Mouse (Mus musculus): ENCODE measurements around the gene Gimap4. TPM values are rescaled to one million over a fixed set of nuclear protein-coding genes. Genes with fewer than 3 reads are reported as not detected.

The Gimap4 gene
- polyA plus RNA-seq, 1 experiment: not detected

GRCm38 (mm10) chr6:48718455-48718854, 34.1 kb downstream of the Gimap4 start, which contains the start of the genes Gm28053 and Gimap7:
Gene Gm28053, plus strand, starts transcription at chr6:48718607.
Gene Gimap7, plus strand, starts transcription at chr6:48718621.
- Histone ChIP-seq H3K4me1 (ENCODE audit: control insufficient read depth) (no peaks in the 10 kb centered on the region), H3K4me3 (replicated peaks) (no peak within 1 kb of the TSS), H3K36me3 (ENCODE audit: control insufficient read depth) (no peaks in the 10 kb centered on the region), H3K9me3 (ENCODE audit: control insufficient read depth, low read length) (no peaks in the 10 kb centered on the region), H3K27me3 (ENCODE audit: control insufficient read depth) (no peaks in the 10 kb centered on the region)
- TF ChIP-seq GATA1 (IDR thresholded peaks at IDR 0.05; ENCODE audit: low read length) (no peak), TAL1 (IDR thresholded peaks at IDR 0.05; ENCODE audit: low read length) (no peak)

- Histone ChIP-seq H3K4me3 (replicated peaks) (no peak overlapping the region), H3K4me1 (ENCODE audit: control insufficient read depth) (no peaks in the 10 kb centered on the region)
- no peak for TF ChIP-seq GATA1 (IDR thresholded peaks at IDR 0.05; ENCODE audit: low read length)
These were observed 36.0 kb downstream of the Gimap4 start for GRCm38 (mm10) chr6:48720326-48720725.

GRCm38 (mm10) chr6:48723468-48723867, 39.1 kb downstream of the Gimap4 start:
- no peak for TF ChIP-seq TAL1 (IDR thresholded peaks at IDR 0.05; ENCODE audit: low read length)
- no peaks in the 10 kb centered on the region for H3K4me1 ChIP-seq (ENCODE audit: control insufficient read depth)
- no peaks in the 10 kb centered on the region for H3K9me3 ChIP-seq (ENCODE audit: control insufficient read depth, low read length)
- no peaks in the 10 kb centered on the region for H3K36me3 ChIP-seq (ENCODE audit: control insufficient read depth)
- H3K27me3 ChIP-seq (ENCODE audit: control insufficient read depth): no peaks in the 10 kb centered on the region
- H3K4me3 ChIP-seq (replicated peaks): no peak overlapping the region

More at GRCm38 (mm10) chr6:48720326-48720725, 36.0 kb downstream of the Gimap4 start:
- no peaks in the 10 kb centered on the region for H3K27me3 ChIP-seq (ENCODE audit: control insufficient read depth)
- no peaks in the 10 kb centered on the region for H3K36me3 ChIP-seq (ENCODE audit: control insufficient read depth)
- H3K9me3 ChIP-seq (ENCODE audit: control insufficient read depth, low read length): no peaks in the 10 kb centered on the region

- Histone ChIP-seq H3K36me3 (ENCODE audit: control insufficient read depth) (no peaks in the 10 kb centered on the region), H3K4me1 (ENCODE audit: control insufficient read depth) (no peaks in the 10 kb centered on the region), H3K9me3 (ENCODE audit: control insufficient read depth, low read length) (no peaks in the 10 kb centered on the region), H3K27me3 (ENCODE audit: control insufficient read depth) (no peaks in the 10 kb centered on the region), H3K4me3 (replicated peaks) (no peak overlapping the region)
- TF ChIP-seq GATA1 (IDR thresholded peaks at IDR 0.05; ENCODE audit: low read length) (no peak), TAL1 (IDR thresholded peaks at IDR 0.05; ENCODE audit: low read length) (no peak)
These were observed 41.1 kb downstream of the Gimap4 start for GRCm38 (mm10) chr6:48725476-48725875.

- TF ChIP-seq TAL1 (IDR thresholded peaks at IDR 0.05; ENCODE audit: low read length) (no peak), GATA1 (IDR thresholded peaks at IDR 0.05; ENCODE audit: low read length) (no peak)
- Histone ChIP-seq H3K36me3 (ENCODE audit: control insufficient read depth) (no peaks in the 10 kb centered on the region), H3K4me3 (replicated peaks) (no peak overlapping the region), H3K9me3 (ENCODE audit: control insufficient read depth, low read length) (no peaks in the 10 kb centered on the region), H3K27me3 (ENCODE audit: control insufficient read depth) (no peaks in the 10 kb centered on the region), H3K4me1 (ENCODE audit: control insufficient read depth) (no peaks in the 10 kb centered on the region)
These were observed 43.4 kb downstream of the Gimap4 start for GRCm38 (mm10) chr6:48727761-48728160.

GRCm38 (mm10) chr6:48732864-48733304, 48.5 kb downstream of the Gimap4 start:
- no peaks in the 10 kb centered on the region for H3K27me3 ChIP-seq (ENCODE audit: control insufficient read depth)
- H3K9me3 ChIP-seq (ENCODE audit: control insufficient read depth, low read length): no peaks in the 10 kb centered on the region
- H3K4me1 ChIP-seq (ENCODE audit: control insufficient read depth): no peaks in the 10 kb centered on the region
- H3K36me3 ChIP-seq (ENCODE audit: control insufficient read depth): no peaks in the 10 kb centered on the region
- no peak overlapping the region for H3K4me3 ChIP-seq (replicated peaks)
- TF ChIP-seq TAL1 (IDR thresholded peaks at IDR 0.05; ENCODE audit: low read length) (no peak), GATA1 (IDR thresholded peaks at IDR 0.05; ENCODE audit: low read length) (no peak)

GRCm38 (mm10) chr6:48733660-48734059, 49.3 kb downstream of the Gimap4 start:
- Histone ChIP-seq H3K36me3 (ENCODE audit: control insufficient read depth) (no peaks in the 10 kb centered on the region), H3K9me3 (ENCODE audit: control insufficient read depth, low read length) (no peaks in the 10 kb centered on the region), H3K4me1 (ENCODE audit: control insufficient read depth) (no peaks in the 10 kb centered on the region), H3K27me3 (ENCODE audit: control insufficient read depth) (no peaks in the 10 kb centered on the region), H3K4me3 (replicated peaks) (no peak overlapping the region)
- TF ChIP-seq TAL1 (IDR thresholded peaks at IDR 0.05; ENCODE audit: low read length) (no peak), GATA1 (IDR thresholded peaks at IDR 0.05; ENCODE audit: low read length) (no peak)

GRCm38 (mm10) chr6:48737053-48737452, 52.7 kb downstream of the Gimap4 start:
- Histone ChIP-seq H3K9me3 (ENCODE audit: control insufficient read depth, low read length) (no peaks in the 10 kb centered on the region), H3K4me3 (replicated peaks) (no peak overlapping the region), H3K36me3 (ENCODE audit: control insufficient read depth) (no peaks in the 10 kb centered on the region), H3K27me3 (ENCODE audit: control insufficient read depth) (no peaks in the 10 kb centered on the region), H3K4me1 (ENCODE audit: control insufficient read depth) (no peaks in the 10 kb centered on the region)
- no peak for TF ChIP-seq GATA1 (IDR thresholded peaks at IDR 0.05; ENCODE audit: low read length)

- no peaks in the 10 kb centered on the region for H3K36me3 ChIP-seq (ENCODE audit: control insufficient read depth)
- no peaks in the 10 kb centered on the region for H3K27me3 ChIP-seq (ENCODE audit: control insufficient read depth)
- no peak overlapping the region for H3K4me3 ChIP-seq (replicated peaks)
- no peaks in the 10 kb centered on the region for H3K4me1 ChIP-seq (ENCODE audit: control insufficient read depth)
- no peak for TF ChIP-seq GATA1 (IDR thresholded peaks at IDR 0.05; ENCODE audit: low read length)
- no peak for TF ChIP-seq TAL1 (IDR thresholded peaks at IDR 0.05; ENCODE audit: low read length)
- H3K9me3 ChIP-seq (ENCODE audit: control insufficient read depth, low read length): no peaks in the 10 kb centered on the region
These were observed 53.3 kb downstream of the Gimap4 start for GRCm38 (mm10) chr6:48737688-48738087.

Data from erythroblast, embryonic 14.5 days (primary cell).